Mouse (Mus musculus): ENCODE measurements around the gene Gm1979.
"Not testable (repeated sequence)": the region's sequence is repeated elsewhere in the genome, so short reads cannot be mapped to it uniquely, and the experiment has no call there.

GRCm38 (mm10) chr5:26007697-26008096 lies 3.1 kb upstream of the Gm1979 start:
- not testable (repeated sequence) for TF ChIP-seq MAFK (IDR thresholded peaks at IDR 0.05; ENCODE audit: insufficient read depth, low read depth, low read length); CHD2 (IDR thresholded peaks at IDR 0.05; ENCODE audit: low read depth, low read length); ZC3H11A (IDR thresholded peaks at IDR 0.05; ENCODE audit: borderline replicate concordance, low read depth, low read length); HCFC1 (IDR thresholded peaks at IDR 0.05; ENCODE audit: borderline replicate concordance, insufficient read depth, low read length); ZNF384 (IDR thresholded peaks at IDR 0.05; ENCODE audit: low read depth, low read length)
